9 mouse cellular contexts compared by ENCODE assay signal in the genomic region with DNA sequence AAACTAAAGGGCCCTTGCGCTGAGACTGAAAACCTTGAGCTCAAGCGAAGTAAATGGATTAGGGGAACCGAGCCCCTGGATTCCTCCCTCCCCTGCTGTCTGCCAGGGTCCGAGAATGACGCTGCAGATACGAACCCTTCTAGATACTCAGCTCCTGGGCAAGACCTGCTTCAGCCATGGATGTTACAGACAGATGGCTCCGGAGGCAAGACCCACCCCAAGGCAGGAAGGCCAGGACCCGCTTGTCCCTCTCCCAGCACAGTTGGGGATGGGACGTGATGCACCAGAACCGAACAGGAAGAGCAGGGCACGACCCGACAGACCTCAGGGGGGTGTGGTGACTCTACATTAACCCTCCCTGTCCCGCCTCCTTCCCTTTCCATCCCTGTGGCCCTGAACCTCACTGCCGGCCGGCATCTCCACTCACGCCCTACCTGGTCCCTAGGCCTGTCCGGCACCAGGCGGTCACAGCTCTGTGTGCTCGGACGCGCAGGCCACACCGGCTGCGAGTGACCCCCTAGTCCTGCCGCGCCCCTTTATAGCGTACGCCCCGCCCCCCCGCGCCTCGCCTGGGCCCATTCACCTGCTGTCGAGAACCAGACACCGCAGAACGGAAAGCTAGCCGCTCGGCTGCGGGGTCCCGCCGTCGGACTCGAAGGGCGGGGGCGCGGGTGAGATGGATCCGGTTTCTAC.
DNase-seq lines count a peak whose midpoint lies in the region; ATAC-seq and TF ChIP-seq lines count a peak whose summit lies in the region.
"Had no signal": no experiment of that assay in that cellular context is flagged by ENCODE, and none has a peak within 500 bp of the region (broad histone marks: within the 10 kb centered on the region; RNA-seq: fewer than 3 reads in every experiment).

No protein-coding gene starts in this region.

- H3K27ac ChIP-seq in heart, embryonic 10.5 days, result no peak overlapping the region
- H3K27ac ChIP-seq in forebrain, embryonic 10.5 days, result peak overlapping the region; percentile 17; the same call in 1 of the 2 replicates
- no peak overlapping the region for H3K27ac ChIP-seq in liver, embryonic 12.5 days

- peak overlapping the region; percentile 29 for H3ac ChIP-seq in C2C12 (ENCODE audit: control insufficient read depth, insufficient read length, low read depth)

- no peak for TF ChIP-seq CTCF in C2C12 (IDR thresholded peaks at IDR 0.05; ENCODE audit: control insufficient read depth, insufficient read depth, insufficient read length)

- ATAC-seq in liver, embryonic 12.5 days, result no peak

- peaks cover 35% of the 10 kb centered on the region for H3K79me2 ChIP-seq in C2C12 (ENCODE audit: control insufficient read depth, insufficient read depth)

- peaks cover 21% of the 10 kb centered on the region for H3K79me3 ChIP-seq in C2C12 (ENCODE audit: low read depth)

- peaks cover 66% of the 10 kb centered on the region for H3K4me1 ChIP-seq in heart, embryonic 10.5 days
- peaks cover 80% of the 10 kb centered on the region for H3K4me1 ChIP-seq in forebrain, embryonic 10.5 days
- H3K4me1 ChIP-seq in liver, embryonic 12.5 days, result peaks cover 46% of the 10 kb centered on the region

- H3K27me3 ChIP-seq in heart, embryonic 10.5 days (ENCODE audit: insufficient read depth, poor library complexity, severe bottlenecking), result peaks cover 100% of the 10 kb centered on the region
- H3K27me3 ChIP-seq in C2C12 (ENCODE audit: control insufficient read depth, insufficient read depth, insufficient read length), result peaks cover 31% of the 10 kb centered on the region
- H3K27me3 ChIP-seq in forebrain, embryonic 10.5 days (ENCODE audit: poor library complexity, severe bottlenecking), result peaks cover 100% of the 10 kb centered on the region
- peaks cover 100% of the 10 kb centered on the region for H3K27me3 ChIP-seq in liver, embryonic 12.5 days (replicated peaks)

- H3K9ac ChIP-seq in liver, embryonic 12.5 days, result no peak overlapping the region

- no peaks in the 10 kb centered on the region for H3K9me3 ChIP-seq in heart, embryonic 10.5 days
- H3K9me3 ChIP-seq in forebrain, embryonic 10.5 days, result no peaks in the 10 kb centered on the region
- H3K9me3 ChIP-seq in liver, embryonic 12.5 days (replicated peaks), result no peaks in the 10 kb centered on the region

- DNase-seq in heart, embryonic 10.5 days (ENCODE audit: low spot score), result no peak
- no peak for DNase-seq in heart, adult 11 months
- DNase-seq in forebrain, embryonic 10.5 days (ENCODE audit: extremely low spot score, low spot score), result peak; percentile 50
- DNase-seq in layer of hippocampus, adult 9-10 months (ENCODE audit: low spot score), result no peak
- no peak for DNase-seq in adrenal gland, postnatal 14 days
- DNase-seq in ovary, postnatal 14 days (ENCODE audit: low spot score), result no peak

- peak overlapping the region; percentile 72 for H3K4me2 ChIP-seq in liver, embryonic 12.5 days

- no peaks in the 10 kb centered on the region for H3K36me3 ChIP-seq in heart, embryonic 10.5 days
- peaks cover 5% of the 10 kb centered on the region for H3K36me3 ChIP-seq in C2C12 (ENCODE audit: control insufficient read depth, insufficient read depth)
- no peaks in the 10 kb centered on the region for H3K36me3 ChIP-seq in forebrain, embryonic 10.5 days (replicated peaks)
- H3K36me3 ChIP-seq in liver, embryonic 12.5 days, result no peaks in the 10 kb centered on the region

- under 1% methylated on average over 45 of the region's 45 CpGs for WGBS in heart, embryonic 10.5 days
- WGBS in forebrain, embryonic 10.5 days, result under 1% methylated on average over 45 of the region's 45 CpGs
- WGBS in liver, embryonic 12.5 days (ENCODE audit: insufficient replicate concordance), result 2% methylated on average over 45 of the region's 45 CpGs

- peak overlapping the region; percentile 57 for H3K4me3 ChIP-seq in heart, embryonic 10.5 days
- no peak overlapping the region for H3K4me3 ChIP-seq in C2C12 (ENCODE audit: insufficient read depth, poor library complexity, severe bottlenecking)
- H3K4me3 ChIP-seq in forebrain, embryonic 10.5 days, result peak overlapping the region; percentile 45
- H3K4me3 ChIP-seq in liver, embryonic 12.5 days, result peak overlapping the region; percentile 49
- H3K4me3 ChIP-seq: erythroblast, embryonic 14.5 days had no signal

TF ChIP-seq in C2C12, 6 proteins besides CTCF, POLR2A, EP300 and RAD21:
- TF ChIP-seq MYOD1 (IDR thresholded peaks at IDR 0.05; ENCODE audit: control insufficient read depth, insufficient read length, low read depth) (no peak), MYOG (IDR thresholded peaks at IDR 0.05; ENCODE audit: control insufficient read depth, extremely low read depth, insufficient read length) (no peak), MAX (IDR thresholded peaks at IDR 0.05) (no peak), USF1 (IDR thresholded peaks at IDR 0.05; ENCODE audit: low read depth) (no peak), FOSL1 (IDR thresholded peaks at IDR 0.05; ENCODE audit: insufficient read depth, low read length, poor library complexity, severe bottlenecking) (no peak), CEBPB (IDR thresholded peaks at IDR 0.05; ENCODE audit: low read depth) (no peak)
